Mouse (Mus musculus) kidney, postnatal 4 days (tissue): ENCODE results near the gene Ostm1.

Source experiments
- DNase-seq, 2 experiments: peaks; one replicate each; pipeline ENCODE4 v3.0.0; 2021; ENCODE audit warnings: mixed read lengths in 2 of 2

Ostm1 gene

GRCm38 (mm10) chr10:42682421-42682820 is 98.8 kb downstream of the Ostm1 start:
- DNase-seq, result no peak

GRCm38 (mm10) chr10:42687873-42688272 is 104.3 kb downstream of the Ostm1 start:
- no peak for DNase-seq

DNA sequence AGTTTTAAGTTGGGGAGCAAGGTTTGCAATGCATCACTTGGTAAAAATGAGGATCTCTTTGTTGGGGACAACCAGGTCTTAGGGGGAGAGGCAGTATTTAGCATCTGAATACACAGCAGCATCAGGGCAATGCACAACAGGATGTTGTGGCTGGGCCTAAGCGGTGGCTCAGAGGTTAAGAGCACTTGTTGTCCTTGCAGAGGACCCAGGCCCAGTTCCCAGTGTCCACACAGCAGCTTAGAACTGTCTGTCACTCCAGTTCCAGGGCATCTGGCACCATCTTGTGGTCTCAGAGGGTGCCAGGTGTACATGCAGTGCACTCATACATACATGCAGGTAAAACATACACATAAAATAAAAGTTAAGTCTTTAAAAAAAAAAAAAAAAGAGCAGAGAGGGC is 106.1 kb downstream of the Ostm1 start:
- no peak for DNase-seq

GRCm38 (mm10) chr10:42690233-42691028 is 106.8 kb downstream of the Ostm1 start:
- no peak for DNase-seq

DNA sequence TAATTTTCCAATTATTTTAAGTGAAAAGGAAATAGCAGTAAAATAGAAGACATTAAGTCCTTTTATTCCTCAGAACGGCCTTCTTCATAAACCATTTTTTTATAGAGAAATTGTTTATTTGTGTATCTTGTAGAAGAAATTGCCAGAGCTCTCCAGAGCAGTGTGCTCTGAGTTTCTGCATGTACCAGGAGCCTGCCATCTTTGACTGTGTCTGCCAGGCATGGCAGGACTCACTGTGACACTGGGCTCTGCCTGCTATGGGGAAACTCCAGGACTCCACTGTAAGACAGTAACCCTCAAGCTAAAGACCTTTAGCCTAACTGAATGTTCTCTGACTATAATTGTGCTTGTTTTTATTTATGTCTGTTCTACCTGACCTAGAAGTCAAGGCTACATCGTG is 107.4 kb downstream of the Ostm1 start:
- no peak for DNase-seq

- DNase-seq, result no peak
Observed at GRCm38 (mm10) chr10:42692095-42692494, 108.5 kb downstream of the Ostm1 start.

- no peak for DNase-seq
Observed at GRCm38 (mm10) chr10:42692794-42693193, 109.2 kb downstream of the Ostm1 start.

DNA sequence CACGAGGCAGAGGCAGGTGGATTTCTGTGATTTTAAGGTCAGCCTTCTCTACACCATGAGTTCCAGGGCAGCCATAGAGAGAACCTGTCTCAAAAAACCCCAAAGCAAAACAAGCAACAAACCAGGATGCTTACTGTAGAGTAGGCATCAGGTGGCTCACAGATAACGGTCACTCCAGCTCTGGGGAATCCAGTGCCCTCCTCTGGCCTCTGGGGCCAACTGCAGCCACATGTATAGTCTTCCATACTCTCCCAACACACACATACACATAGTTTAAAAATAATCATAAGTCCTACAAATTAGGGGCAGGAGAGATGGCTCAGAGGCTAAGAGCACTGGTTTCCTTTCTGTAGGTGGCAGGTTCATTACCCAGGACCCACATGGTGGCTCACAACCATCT is 109.9 kb downstream of the Ostm1 start:
- no peak for DNase-seq

GRCm38 (mm10) chr10:42696361-42696760 is 112.7 kb downstream of the Ostm1 start:
- DNase-seq, result peak; percentile 54 to 70

GRCm38 (mm10) chr10:42697007-42697406 is 113.4 kb downstream of the Ostm1 start:
- DNase-seq, result peak; percentile 80 to 82

DNA sequence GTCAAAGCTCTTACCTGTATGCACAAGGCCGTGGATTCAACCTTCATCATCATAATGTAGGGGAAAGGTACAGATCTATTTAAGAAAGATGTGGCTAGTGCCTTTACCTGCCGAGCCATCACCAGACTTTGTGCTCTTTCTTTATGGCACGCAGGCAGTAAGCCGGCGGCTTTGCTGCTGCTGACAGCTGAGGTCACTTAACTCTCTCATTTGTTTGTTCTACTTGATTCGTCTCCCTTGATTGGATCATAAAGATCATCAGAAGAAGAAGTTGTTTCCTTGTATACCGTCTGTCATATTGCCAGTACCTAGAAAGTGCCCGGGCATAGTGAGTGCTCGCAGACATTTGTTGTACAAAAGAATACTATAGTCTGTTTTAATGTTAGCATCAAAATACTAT is 114.8 kb downstream of the Ostm1 start:
- no peak for DNase-seq

GRCm38 (mm10) chr10:42698994-42699393 is 115.4 kb downstream of the Ostm1 start:
- no peak for DNase-seq

GRCm38 (mm10) chr10:42702111-42702510 is 118.5 kb downstream of the Ostm1 start:
- DNase-seq, result no peak

GRCm38 (mm10) chr10:42714676-42715075 is 131.1 kb downstream of the Ostm1 start:
- DNase-seq, result peak in 1 of 2 experiments; percentile 27

DNA sequence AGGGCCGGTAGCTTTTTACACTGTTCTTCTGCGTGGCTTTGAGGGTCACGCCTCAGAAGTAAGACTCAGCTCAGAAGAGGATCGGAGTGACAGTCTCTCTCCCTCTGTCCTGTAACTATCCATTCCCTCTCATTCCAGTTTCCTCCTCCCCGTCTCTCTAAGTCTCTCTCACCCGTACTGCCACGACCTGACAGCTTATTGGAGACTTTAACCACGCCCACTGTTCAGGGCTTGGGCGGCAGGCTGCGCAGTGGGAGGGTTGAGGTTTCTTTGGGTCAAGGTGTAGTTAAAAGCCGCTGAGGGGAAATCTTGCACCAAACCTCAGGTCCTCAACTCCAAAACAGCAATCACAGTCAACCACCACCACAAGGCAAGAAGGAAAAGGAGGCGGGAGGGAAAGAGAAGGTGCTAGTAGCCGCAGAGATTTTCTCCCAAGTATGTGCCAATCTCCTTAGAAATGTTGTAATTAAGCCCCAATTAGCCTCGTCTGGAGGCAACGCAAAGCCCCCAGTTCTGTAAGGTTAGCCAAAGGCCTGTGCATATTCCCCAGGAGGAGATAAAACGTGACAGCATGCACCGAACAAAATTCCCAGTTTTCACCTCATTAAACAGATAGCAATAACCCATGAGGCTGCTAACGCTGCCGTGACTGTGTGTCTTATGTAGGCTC is 131.9 kb downstream of the Ostm1 start:
- peak in 1 of 2 experiments; percentile 25 for DNase-seq

DNA sequence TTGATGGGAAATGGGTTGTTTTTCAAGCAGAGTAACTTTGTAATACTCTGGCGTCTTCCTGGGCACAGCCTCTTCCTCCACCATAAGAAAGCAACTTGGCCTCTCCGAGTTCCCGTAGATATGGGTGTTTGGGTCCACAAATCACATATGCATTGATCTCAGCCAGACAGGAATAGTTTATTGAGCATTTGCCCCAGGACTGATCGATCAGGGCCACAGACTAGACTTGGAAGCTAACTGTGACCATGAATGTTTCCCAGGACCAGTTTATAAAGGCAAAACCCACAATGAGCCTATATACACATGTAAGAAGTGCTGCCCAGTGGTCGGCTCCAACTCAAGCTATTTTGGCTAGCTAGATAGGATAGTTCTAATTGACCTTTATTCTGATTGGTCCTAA is 138.5 kb downstream of the Ostm1 start:
- no peak for DNase-seq

GRCm38 (mm10) chr10:42723275-42724232 is 139.9 kb downstream of the Ostm1 start:
- DNase-seq, result no peak

DNA sequence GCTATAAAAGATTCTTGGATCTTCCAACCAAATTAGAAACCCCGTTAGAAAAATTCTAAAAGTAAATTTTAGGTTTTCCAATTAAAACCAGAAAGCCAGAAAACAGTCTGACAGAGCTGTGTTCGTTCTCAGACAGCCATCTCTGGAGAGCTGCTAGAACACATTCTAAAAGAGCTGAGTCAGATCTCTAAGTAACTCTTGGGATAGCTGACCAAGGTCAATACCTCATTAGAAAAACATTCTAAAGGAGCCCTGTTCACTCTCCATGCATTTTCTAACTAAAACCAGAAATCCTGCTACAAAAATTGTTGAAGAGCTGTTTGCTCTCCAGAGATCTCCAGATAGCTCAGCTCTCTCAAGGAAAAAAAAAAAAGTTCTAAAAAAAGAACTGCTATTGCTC is 146.0 kb downstream of the Ostm1 start:
- no peak for DNase-seq

- peak; percentile 24 to 37 for DNase-seq
Observed at GRCm38 (mm10) chr10:42734546-42735060, 151.0 kb downstream of the Ostm1 start.

DNA sequence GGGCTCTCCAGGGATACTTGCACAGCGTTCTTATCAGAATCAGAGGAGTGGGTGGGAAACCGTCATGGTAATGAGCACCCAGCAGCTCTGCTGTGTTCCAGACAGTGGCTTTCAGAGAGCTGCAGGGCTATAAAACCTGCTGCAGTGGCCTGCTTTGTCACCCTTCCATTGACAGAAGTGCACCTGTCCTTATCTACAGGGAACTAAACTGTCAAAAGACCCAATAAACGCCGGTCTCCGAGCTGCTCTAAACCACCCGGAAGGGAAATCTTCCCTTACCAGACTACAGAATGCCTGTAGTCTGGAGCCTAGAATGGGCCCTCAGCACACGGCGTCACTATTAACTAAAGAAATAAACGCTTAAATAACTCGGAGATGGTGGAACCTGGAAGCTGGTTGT is 168.2 kb downstream of the Ostm1 start:
- DNase-seq, result no peak
